Mouse (Mus musculus) MEL (cell line): ENCODE results near the gene Pparg.

Experiments
- CTCF ChIP-seq, 3 experiments: IDR thresholded peaks in 2 of 3; conservative IDR thresholded peaks in 1 of 3; 2 replicates each; pipeline ENCODE4 v1.5.1; 2011 to 2012; ENCODE audit warnings: low read length in 3 of 3, low read depth in 2 of 3, mild to moderate bottlenecking in 2 of 3, improper control_type of control experiment in 1 of 3, inconsistent platforms in 1 of 3, mixed read lengths in 1 of 3, moderate library complexity in 1 of 3; ENCODE audit not compliant: control insufficient read depth in 1 of 3, insufficient read depth in 1 of 3, poor library complexity in 1 of 3, severe bottlenecking in 1 of 3
- EP300 ChIP-seq, 2 experiments: IDR thresholded peaks; 2 replicates each; pipeline ENCODE4 v1.6.1; 2011; ENCODE audit warnings: improper control_type of control experiment in 2 of 2, low read length in 2 of 2, low read depth in 1 of 2, mild to moderate bottlenecking in 1 of 2
- POLR2A ChIP-seq, 2 experiments: IDR thresholded peaks; 2 replicates each; pipeline ENCODE4 v1.6.1; 2011 to 2012; ENCODE audit warnings: low read length in 2 of 2, mild to moderate bottlenecking in 2 of 2, control low read depth in 1 of 2, improper control_type of control experiment in 1 of 2, low read depth in 1 of 2, moderate library complexity in 1 of 2; ENCODE audit not compliant: control insufficient read depth in 1 of 2, insufficient read depth in 1 of 2, poor library complexity in 1 of 2

DNA sequence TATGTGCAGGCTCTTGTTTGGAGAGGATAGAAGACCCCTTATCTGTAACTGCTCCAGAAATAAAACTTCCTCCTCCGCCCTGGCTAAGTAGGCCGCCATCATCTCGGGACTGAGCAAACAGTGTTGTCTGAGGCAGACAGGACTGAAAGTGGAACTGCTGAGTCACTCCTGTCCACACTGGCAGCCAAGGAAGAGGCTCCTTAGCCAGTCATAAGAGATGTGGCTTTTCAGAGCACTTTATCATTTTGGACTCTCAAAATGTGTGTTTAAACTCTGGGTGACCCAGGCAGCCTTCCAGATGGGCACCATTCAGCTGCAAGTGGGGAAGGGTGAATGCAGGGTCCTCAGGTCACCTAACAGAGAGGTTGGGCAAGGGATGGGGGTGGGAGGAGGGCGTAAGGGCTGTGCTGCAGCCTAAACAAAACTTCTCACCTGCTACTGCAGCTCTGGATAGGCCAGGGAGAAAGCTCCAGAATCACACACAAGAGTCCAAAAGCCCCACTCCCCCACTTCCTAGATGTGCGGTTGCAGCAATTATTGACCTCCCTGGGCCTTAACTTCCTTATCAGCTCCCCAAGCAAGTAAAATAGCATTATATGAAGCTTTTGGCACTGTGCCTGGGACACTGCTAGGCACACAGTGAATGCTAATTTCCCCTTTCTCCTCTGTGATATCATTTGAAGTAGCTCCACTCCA lies 119.7 kb downstream of the Pparg start:
- TF ChIP-seq POLR2A (IDR thresholded peaks at IDR 0.05; ENCODE audit: control insufficient read depth in 1 of 2, insufficient read depth in 1 of 2, low read depth in 1 of 2, low read length in 2 of 2, poor library complexity in 1 of 2) (peak in 1 of 2 experiments; percentile 37; a peak in 1 of 4 replicates), CTCF (IDR thresholded peaks at IDR 0.05 in 2 of 3, conservative IDR thresholded peaks at IDR 0.05 in 1 of 3; ENCODE audit: control insufficient read depth in 1 of 3, insufficient read depth in 1 of 3, low read depth in 2 of 3, low read length in 3 of 3, poor library complexity in 1 of 3, severe bottlenecking in 1 of 3) (no peak), EP300 (IDR thresholded peaks at IDR 0.05; ENCODE audit: low read depth in 1 of 2, low read length in 2 of 2) (peak; percentile 87 to 93)
